ENCODE assay signal across 16 mouse cellular contexts in genomic region chr15:91112555-91113209, GRCm38 (mm10).
DNase-seq lines count a peak whose midpoint lies in the region; ATAC-seq and TF ChIP-seq lines count a peak whose summit lies in the region.
"Had no signal": no experiment of that assay in that cellular context is flagged by ENCODE, and none has a peak within 500 bp of the region (broad histone marks: within the 10 kb centered on the region; RNA-seq: fewer than 3 reads in every experiment).

No protein-coding gene starts in this region.

- no peaks in the 10 kb centered on the region for H3K9me3 ChIP-seq in intestine, embryonic 16.5 days (ENCODE audit: control insufficient read depth, low read length)
- no peaks in the 10 kb centered on the region for H3K9me3 ChIP-seq in intestine, postnatal 0 days (ENCODE audit: control insufficient read depth)
- no peaks in the 10 kb centered on the region for H3K9me3 ChIP-seq in stomach, postnatal 0 days (ENCODE audit: control insufficient read depth, low read length)
- H3K9me3 ChIP-seq: embryonic facial prominence, embryonic 10.5 days; forebrain, embryonic 13.5 days; heart, embryonic 13.5 days; hindbrain, embryonic 15.5 days had no signal

- H3K4me1 ChIP-seq in intestine, embryonic 16.5 days (ENCODE audit: control insufficient read depth, insufficient read depth, low read length): no peaks in the 10 kb centered on the region
- H3K4me1 ChIP-seq in intestine, postnatal 0 days (replicated peaks; ENCODE audit: control insufficient read depth, insufficient read depth, low read length): no peaks in the 10 kb centered on the region
- no peaks in the 10 kb centered on the region for H3K4me1 ChIP-seq in stomach, postnatal 0 days (replicated peaks; ENCODE audit: control insufficient read depth, insufficient read depth)
- H3K4me1 ChIP-seq: embryonic facial prominence, embryonic 10.5 days; forebrain, embryonic 13.5 days; heart, embryonic 13.5 days; hindbrain, embryonic 15.5 days had no signal

- H3K27me3 ChIP-seq in intestine, embryonic 16.5 days (replicated peaks; ENCODE audit: control insufficient read depth, insufficient read depth, low read length): no peaks in the 10 kb centered on the region
- H3K27me3 ChIP-seq in intestine, postnatal 0 days (replicated peaks; ENCODE audit: control insufficient read depth, insufficient read depth, low read length): no peaks in the 10 kb centered on the region
- H3K27me3 ChIP-seq in stomach, postnatal 0 days (ENCODE audit: control insufficient read depth, insufficient read depth, low read length): no peaks in the 10 kb centered on the region
- H3K27me3 ChIP-seq: forebrain, embryonic 13.5 days; heart, embryonic 13.5 days; hindbrain, embryonic 15.5 days had no signal

- no peaks in the 10 kb centered on the region for H3K36me3 ChIP-seq in intestine, embryonic 16.5 days (ENCODE audit: control insufficient read depth, insufficient read depth, low read length)
- H3K36me3 ChIP-seq in intestine, postnatal 0 days (ENCODE audit: control insufficient read depth, insufficient read depth): no peaks in the 10 kb centered on the region
- H3K36me3 ChIP-seq in stomach, postnatal 0 days (ENCODE audit: control insufficient read depth, insufficient read depth, low read length): no peaks in the 10 kb centered on the region
- H3K36me3 ChIP-seq: embryonic facial prominence, embryonic 10.5 days; heart, embryonic 13.5 days; hindbrain, embryonic 15.5 days had no signal

- 0 out of 2 replicates have a peak, but pooled peaks have one; percentile 33 for ATAC-seq in intestine, embryonic 16.5 days
- ATAC-seq in intestine, postnatal 0 days: no peak
- peak; percentile 79 for ATAC-seq in stomach, postnatal 0 days (ENCODE audit: low FRiP score, low TSS enrichment)
- ATAC-seq: forebrain, embryonic 13.5 days; forebrain, postnatal 0 days had no signal

- peak; percentile 79 for TF ChIP-seq EP300 in stomach, postnatal 0 days (optimal IDR thresholded peaks at IDR 0.05)

- H3K4me2 ChIP-seq in intestine, embryonic 16.5 days (ENCODE audit: low read depth, low read length): no peak overlapping the region
- H3K4me2 ChIP-seq in intestine, postnatal 0 days (replicated peaks; ENCODE audit: low read depth): no peak overlapping the region
- H3K4me2 ChIP-seq in stomach, postnatal 0 days (replicated peaks; ENCODE audit: low read depth): no peak overlapping the region
- H3K4me2 ChIP-seq: forebrain, embryonic 13.5 days; heart, embryonic 13.5 days; hindbrain, embryonic 15.5 days had no signal

- TF ChIP-seq CTCF in intestine, postnatal 0 days (IDR thresholded peaks at IDR 0.05; ENCODE audit: low read depth): no peak
- TF ChIP-seq CTCF in stomach, postnatal 0 days (IDR thresholded peaks at IDR 0.05; ENCODE audit: low read depth): no peak

- H3K9ac ChIP-seq in intestine, embryonic 16.5 days (ENCODE audit: low read depth, low read length): no peak overlapping the region
- no peak overlapping the region for H3K9ac ChIP-seq in intestine, postnatal 0 days (ENCODE audit: low read depth, low read length)
- no peak overlapping the region for H3K9ac ChIP-seq in stomach, postnatal 0 days (ENCODE audit: low read length)
- H3K9ac ChIP-seq: forebrain, embryonic 13.5 days; forebrain, postnatal 0 days; heart, embryonic 13.5 days; hindbrain, embryonic 15.5 days had no signal

- H3K27ac ChIP-seq in intestine, embryonic 16.5 days (ENCODE audit: low read length): no peak overlapping the region
- H3K27ac ChIP-seq in intestine, postnatal 0 days (ENCODE audit: low read depth, low read length): no peak overlapping the region
- H3K27ac ChIP-seq in stomach, postnatal 0 days (replicated peaks): peak overlapping the region; percentile 26; the same call in 1 of the 2 replicates
- H3K27ac ChIP-seq: embryonic facial prominence, embryonic 10.5 days; forebrain, embryonic 13.5 days; heart, embryonic 13.5 days; hindbrain, embryonic 15.5 days had no signal

- H3K4me3 ChIP-seq in intestine, embryonic 16.5 days (ENCODE audit: low read length): no peak overlapping the region
- H3K4me3 ChIP-seq in intestine, postnatal 0 days (ENCODE audit: low read depth, low read length): no peak overlapping the region
- no peak overlapping the region for H3K4me3 ChIP-seq in stomach, postnatal 0 days (ENCODE audit: low read depth, low read length)
- H3K4me3 ChIP-seq: embryonic facial prominence, embryonic 10.5 days; forebrain, embryonic 13.5 days; heart, embryonic 13.5 days; hindbrain, embryonic 15.5 days had no signal

- DNase-seq in 3T3-L1 (ENCODE audit: low read depth, low spot score): peak; percentile 0
- DNase-seq in adipocyte (ENCODE audit: low spot score): peak; percentile 1
- no peak for DNase-seq in stomach, postnatal 0 days (ENCODE audit: low spot score)
- DNase-seq in kidney, postnatal 14 days: no peak
- DNase-seq: adrenal gland, postnatal 36 days; cerebellum, adult 2 months; cerebellum, postnatal 10 days; forebrain, postnatal 0 days; gastrocnemius, postnatal 14 days; heart, postnatal 36 days had no signal

- WGBS in intestine, embryonic 16.5 days: 83% methylated on average over 7 of the region's 7 CpGs
- WGBS in intestine, postnatal 0 days: 66% methylated on average over 7 of the region's 7 CpGs
- WGBS in stomach, postnatal 0 days: 35% methylated on average over 7 of the region's 7 CpGs

Comparison
In these comparisons a context has a peak if more than half of its experiments do, and no peak if none do; other contexts are left out.
1. DNase-seq: peak in 3T3-L1 (single experiment) and adipocyte (single experiment); none in stomach, postnatal 0 days (single experiment) and kidney, postnatal 14 days (single experiment).